Mouse (Mus musculus) olfactory bulb, adult 2 months (tissue): ENCODE data around the gene Tsc22d3.

Experiments
- CTCF ChIP-seq: fragments of 200-500 bp; IDR thresholded peaks from 2 replicates; pipeline ENCODE4 v1.5.1; 2012; ENCODE audit warnings: low read depth, mild to moderate bottlenecking, low read length, moderate library complexity; ENCODE audit not compliant: insufficient read depth
- POLR2A ChIP-seq: fragments of 200-500 bp; IDR thresholded peaks from 2 replicates; pipeline ENCODE4 v1.6.1; 2012; ENCODE audit warnings: mild to moderate bottlenecking, low read depth, low read length, moderate library complexity; ENCODE audit not compliant: insufficient read depth

- TF ChIP-seq CTCF (no peak), POLR2A (no peak)
These were observed 87.1 kb downstream of the Tsc22d3 start for GRCm38 (mm10) chrX:140513379-140513778.
